Mouse (Mus musculus) MN1 (cell line): ENCODE results near the gene Rbm19.

Experiments
- DNase-seq: peaks from one replicate; pipeline ENCODE4 v3.0.0-alpha.2; 2016; ENCODE audit warnings: low spot score

The Rbm19 gene

GRCm38 (mm10) chr5:120135337-120135736 lies 19.1 kb downstream of the Rbm19 start:
- no peak for DNase-seq

GRCm38 (mm10) chr5:120135823-120136222 lies 19.6 kb downstream of the Rbm19 start:
- DNase-seq, result no peak

- DNase-seq, result no peak
Measured at GRCm38 (mm10) chr5:120136236-120136675, 20.0 kb downstream of the Rbm19 start.

GRCm38 (mm10) chr5:120137038-120137437 lies 20.8 kb downstream of the Rbm19 start:
- no peak for DNase-seq

- DNase-seq, result no peak
Measured at GRCm38 (mm10) chr5:120137846-120138245, 21.6 kb downstream of the Rbm19 start.

GRCm38 (mm10) chr5:120138406-120138805 lies 22.1 kb downstream of the Rbm19 start:
- DNase-seq, result no peak

- DNase-seq, result no peak
Measured at GRCm38 (mm10) chr5:120139224-120139623, 23.0 kb downstream of the Rbm19 start.

GRCm38 (mm10) chr5:120143941-120144340 lies 27.7 kb downstream of the Rbm19 start:
- DNase-seq, result no peak

- no peak for DNase-seq
Measured at GRCm38 (mm10) chr5:120145371-120146050, 29.2 kb downstream of the Rbm19 start.

GRCm38 (mm10) chr5:120146051-120146385 lies 29.8 kb downstream of the Rbm19 start:
- DNase-seq, result peak; percentile 21

GRCm38 (mm10) chr5:120146909-120147308 lies 30.6 kb downstream of the Rbm19 start:
- DNase-seq, result no peak

GRCm38 (mm10) chr5:120148246-120148645 lies 32.0 kb downstream of the Rbm19 start:
- no peak for DNase-seq

- peak; percentile 25 for DNase-seq
Measured at GRCm38 (mm10) chr5:120151145-120151544, 34.9 kb downstream of the Rbm19 start.

GRCm38 (mm10) chr5:120153140-120153539 lies 36.9 kb downstream of the Rbm19 start:
- no peak for DNase-seq

GRCm38 (mm10) chr5:120155672-120156071 lies 39.4 kb downstream of the Rbm19 start:
- DNase-seq, result no peak

GRCm38 (mm10) chr5:120156166-120156909 lies 40.1 kb downstream of the Rbm19 start:
- DNase-seq, result no peak

GRCm38 (mm10) chr5:120157115-120157514 lies 40.9 kb downstream of the Rbm19 start:
- no peak for DNase-seq

- DNase-seq, result no peak
Measured at GRCm38 (mm10) chr5:120158476-120158875, 42.2 kb downstream of the Rbm19 start.

- no peak for DNase-seq
Measured at GRCm38 (mm10) chr5:120160923-120161658, 44.8 kb downstream of the Rbm19 start.

GRCm38 (mm10) chr5:120162689-120163088 lies 46.4 kb downstream of the Rbm19 start:
- DNase-seq, result no peak

GRCm38 (mm10) chr5:120163428-120163827 lies 47.2 kb downstream of the Rbm19 start:
- no peak for DNase-seq

GRCm38 (mm10) chr5:120164450-120164849 lies 48.2 kb downstream of the Rbm19 start:
- no peak for DNase-seq
